Mouse (Mus musculus): ENCODE measurements at regions not wholly inside any gene's neighbourhood (a gene's known extent, or its start where the extent isn't known, plus 50 kb on each side); places are given as distances from the start of the nearest gene placed in this dataset.
A peak's percentile ranks its signal among the peaks of the same experiment; 100 is the strongest.

DNA sequence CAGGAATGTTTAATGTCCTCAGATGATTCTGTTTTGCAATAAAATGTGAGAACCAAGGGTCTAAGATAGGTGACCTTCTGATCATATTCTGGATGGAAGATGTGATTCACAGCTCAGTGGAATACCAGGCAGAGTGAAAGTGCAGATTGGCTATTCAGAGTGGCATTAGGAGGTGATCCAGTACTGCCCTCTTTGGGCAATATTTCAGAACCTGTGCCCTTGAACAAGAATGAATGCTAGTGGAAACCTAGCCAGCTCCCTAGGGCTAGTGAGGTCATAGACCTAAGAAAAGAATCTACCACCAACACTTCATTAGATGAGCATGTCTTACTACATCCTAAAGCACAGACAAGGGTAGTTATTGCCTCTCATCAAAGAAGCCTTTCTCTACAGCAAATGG lies 372.7 kb upstream of the Trib2 start:
- peak; percentile 19 for DNase-seq (ENCODE audit: inconsistent ontology term)

DNA sequence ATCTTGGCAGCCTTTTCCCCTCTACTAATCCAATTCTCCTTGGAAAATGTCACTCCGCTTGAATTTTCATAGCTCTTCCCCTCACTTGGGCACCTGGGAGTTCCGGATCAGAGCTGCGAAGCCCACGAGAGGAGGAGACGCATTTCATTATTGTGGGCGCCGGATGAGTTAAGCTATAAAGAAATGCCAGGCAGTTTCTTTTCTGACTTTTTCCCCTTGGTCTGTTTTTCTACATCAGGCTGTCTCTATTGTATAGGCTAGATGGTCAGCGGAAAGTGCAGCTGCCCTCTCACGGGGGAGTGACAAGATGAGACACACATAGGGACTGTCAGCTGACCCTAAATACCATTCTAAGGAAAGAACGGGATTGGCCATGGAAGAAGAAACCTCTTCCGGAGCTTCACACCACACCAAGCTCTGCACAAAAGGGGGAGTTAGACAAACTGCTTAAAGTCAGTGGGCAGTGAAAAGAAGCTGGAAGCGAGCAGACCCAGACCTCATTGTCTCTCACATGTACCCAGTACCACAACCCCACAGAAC lies 369.3 kb upstream of the Trib2 start:
- no peak for DNase-seq (ENCODE audit: inconsistent ontology term)

GRCm38 (mm10) chr12:16185431-16185923 lies 368.8 kb upstream of the Trib2 start:
- no peak for DNase-seq (ENCODE audit: inconsistent ontology term)

DNA sequence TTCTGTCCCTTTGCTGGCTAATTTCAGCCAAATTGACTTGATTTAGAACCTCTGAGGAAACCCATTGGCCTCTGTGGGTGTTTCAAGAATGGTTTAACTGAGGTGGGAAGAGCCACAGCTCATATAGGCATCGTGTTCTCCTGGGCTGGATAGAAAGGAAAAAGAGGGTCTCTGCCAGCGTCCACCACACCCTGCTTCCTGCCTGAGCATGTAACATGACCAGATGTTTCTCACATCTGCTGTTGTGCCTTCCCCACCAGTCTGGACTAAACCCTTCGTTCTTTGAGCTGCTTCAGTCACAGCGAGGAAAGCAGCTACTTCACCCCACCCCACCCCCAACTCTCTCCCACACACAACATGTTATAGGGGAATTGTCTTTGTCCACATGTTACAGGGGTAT lies 366.3 kb upstream of the Trib2 start:
- no peak for DNase-seq (ENCODE audit: inconsistent ontology term)

GRCm38 (mm10) chr12:16181599-16181998 lies 364.9 kb upstream of the Trib2 start:
- no peak for DNase-seq (ENCODE audit: inconsistent ontology term)

- DNase-seq (ENCODE audit: inconsistent ontology term) = no peak
These were observed 363.2 kb upstream of the Trib2 start for GRCm38 (mm10) chr12:16179897-16180296.

- no peak for DNase-seq (ENCODE audit: inconsistent ontology term)
These were observed 359.6 kb upstream of the Trib2 start for GRCm38 (mm10) chr12:16176326-16176725.

DNA sequence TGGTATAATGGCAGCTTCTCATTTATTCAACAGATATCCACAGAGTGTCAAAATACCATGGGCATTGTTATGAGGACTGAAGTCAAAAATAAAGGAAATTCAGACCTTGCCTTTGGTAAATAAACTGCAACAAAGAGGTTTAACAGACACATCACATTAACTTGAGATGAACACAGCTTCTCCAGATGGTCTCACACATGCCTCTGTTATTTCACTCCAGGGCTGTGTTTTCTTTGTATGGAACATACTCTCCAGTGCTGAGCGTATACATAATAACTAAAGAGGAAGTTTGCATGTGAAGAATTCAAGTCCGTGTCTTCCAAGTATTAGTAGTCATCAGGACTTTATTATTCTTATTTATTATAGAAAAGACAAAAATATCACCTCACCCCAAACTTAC lies 355.5 kb upstream of the Trib2 start:
- DNase-seq (ENCODE audit: inconsistent ontology term) = no peak

DNA sequence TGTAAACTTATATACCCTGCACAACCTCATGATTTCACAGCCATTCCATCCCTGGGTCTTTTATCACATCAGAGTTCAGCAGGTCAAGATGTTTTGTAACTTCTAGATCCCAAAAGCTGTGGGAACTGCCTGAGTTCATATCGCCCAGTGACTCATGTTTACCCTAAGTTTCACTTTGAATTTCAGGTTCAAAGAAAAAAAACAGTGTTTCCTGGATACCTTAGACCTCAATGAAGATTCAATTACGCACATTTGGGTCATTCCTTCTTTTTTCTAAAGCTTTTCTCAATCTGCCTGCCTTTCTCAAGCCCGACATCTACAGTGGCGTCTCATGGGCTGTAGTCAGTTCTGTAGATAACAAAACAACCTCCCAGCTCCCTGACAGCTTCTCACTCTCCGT lies 354.9 kb upstream of the Trib2 start:
- no peak for DNase-seq (ENCODE audit: inconsistent ontology term)

- DNase-seq (ENCODE audit: inconsistent ontology term) = no peak
These were observed 353.2 kb upstream of the Trib2 start for GRCm38 (mm10) chr12:16169781-16170535.

- peak; percentile 84 for DNase-seq (ENCODE audit: inconsistent ontology term)
These were observed 351.1 kb upstream of the Trib2 start for GRCm38 (mm10) chr12:16167793-16168343.

DNA sequence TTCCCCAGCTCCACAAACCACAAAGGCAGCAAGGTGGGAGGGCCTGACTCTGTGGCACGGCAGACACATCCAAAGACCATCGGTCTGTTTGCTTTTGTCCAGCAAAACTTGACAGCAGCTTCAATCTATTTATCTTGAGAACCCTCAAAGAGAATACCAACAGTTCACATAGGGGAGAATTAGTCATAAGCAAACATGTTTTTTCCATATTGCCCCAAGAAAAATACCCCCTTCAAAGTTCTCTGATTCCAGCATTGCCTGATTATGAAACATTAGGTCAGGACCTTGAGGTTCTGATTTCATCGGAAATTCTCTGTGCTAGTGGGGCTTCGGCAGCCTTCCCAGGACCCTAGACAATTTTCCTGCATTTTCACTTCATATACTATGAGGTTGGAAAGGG lies 348.4 kb upstream of the Trib2 start:
- no peak for DNase-seq (ENCODE audit: inconsistent ontology term)

GRCm38 (mm10) chr12:16161947-16162346 lies 345.2 kb upstream of the Trib2 start:
- peak; percentile 52 for DNase-seq (ENCODE audit: inconsistent ontology term)

DNA sequence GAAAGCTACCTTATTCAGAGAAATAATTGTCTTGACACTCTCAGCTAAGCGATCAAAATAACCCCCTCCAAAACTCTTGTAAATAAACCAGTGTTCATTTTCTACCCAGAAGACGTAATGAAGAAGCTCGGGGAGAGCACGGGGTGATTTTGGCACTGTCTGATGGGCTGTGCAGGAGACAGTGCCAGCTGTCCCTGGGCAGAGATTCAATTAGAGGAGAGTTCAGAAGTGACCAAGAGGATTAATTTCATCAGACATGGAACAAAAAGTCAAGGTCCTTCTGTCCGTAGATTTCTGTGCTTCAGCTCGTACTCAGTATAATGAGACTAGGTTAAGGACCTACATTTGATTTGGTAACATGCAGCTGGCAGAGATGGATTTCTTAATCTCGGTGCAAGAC lies 341.2 kb upstream of the Trib2 start:
- peak; percentile 30 for DNase-seq (ENCODE audit: inconsistent ontology term)

GRCm38 (mm10) chr12:16155791-16156558 lies 339.3 kb upstream of the Trib2 start:
- peak; percentile 24 for DNase-seq (ENCODE audit: inconsistent ontology term)

GRCm38 (mm10) chr12:16154256-16154655 lies 337.5 kb upstream of the Trib2 start:
- no peak for DNase-seq (ENCODE audit: inconsistent ontology term)

DNA sequence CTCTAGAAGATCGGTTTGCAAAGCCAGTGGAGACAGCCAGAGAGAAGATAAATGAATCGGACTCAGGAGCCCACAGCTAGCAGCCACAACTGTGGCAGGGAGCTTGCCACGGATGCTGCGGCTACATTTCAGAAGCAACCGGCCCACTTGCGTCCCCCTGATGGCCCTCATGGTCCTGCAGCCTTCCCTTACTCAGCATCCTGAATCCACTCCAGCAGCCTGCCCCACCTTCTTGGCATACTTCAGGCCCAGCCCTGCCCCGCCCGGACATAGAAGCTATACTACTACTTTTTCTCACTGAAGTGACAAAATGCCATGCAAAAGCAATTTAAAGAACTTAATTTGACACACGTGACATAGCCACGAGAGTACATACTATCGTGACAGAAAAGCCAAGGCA lies 335.4 kb upstream of the Trib2 start:
- DNase-seq (ENCODE audit: inconsistent ontology term) = no peak

GRCm38 (mm10) chr12:16151170-16151702 lies 334.5 kb upstream of the Trib2 start:
- peak; percentile 75 for DNase-seq (ENCODE audit: inconsistent ontology term)

DNA sequence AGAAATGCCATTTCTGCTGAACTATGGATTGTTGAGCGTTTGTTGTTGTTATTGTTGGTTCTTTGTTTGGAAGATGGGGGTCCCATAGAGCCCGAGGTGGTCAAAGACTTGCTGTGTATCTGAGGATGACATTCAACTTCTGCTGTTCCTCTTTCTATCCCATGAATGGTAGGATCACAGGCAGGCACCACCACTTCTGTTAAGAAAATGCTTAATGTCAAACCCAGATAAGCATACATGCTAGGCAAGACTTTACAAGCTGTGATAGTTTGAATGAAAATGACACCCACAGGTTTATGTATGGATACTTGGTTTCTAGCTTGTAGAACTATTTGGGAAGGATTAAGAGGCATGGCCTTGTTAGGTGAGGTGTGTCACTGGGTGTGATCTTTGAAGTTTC lies 330.2 kb upstream of the Trib2 start:
- no peak for DNase-seq (ENCODE audit: inconsistent ontology term)

DNA sequence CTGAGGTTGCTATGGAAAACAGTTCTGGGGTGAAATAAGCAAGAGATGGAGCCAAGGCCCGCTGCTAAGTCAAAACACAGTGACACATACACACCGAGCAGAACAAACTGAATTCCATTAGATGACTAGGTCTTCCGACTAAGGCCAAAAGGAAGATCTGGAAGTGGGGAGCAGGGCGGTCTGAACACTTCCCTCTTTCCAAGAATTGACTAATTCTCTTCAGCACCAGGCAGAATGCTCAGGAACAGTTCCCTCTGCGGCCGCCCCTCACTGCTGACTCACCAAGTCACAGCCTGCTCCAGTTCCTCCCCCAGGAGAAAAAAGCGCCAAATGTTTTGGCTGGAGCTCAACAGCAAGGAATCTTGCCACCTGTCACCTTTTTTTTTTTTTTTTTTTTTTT lies 328.9 kb upstream of the Trib2 start:
- DNase-seq (ENCODE audit: inconsistent ontology term) = peak; percentile 75

- no peak for DNase-seq (ENCODE audit: inconsistent ontology term)
These were observed 324.5 kb upstream of the Trib2 start for GRCm38 (mm10) chr12:16141193-16141592.

GRCm38 (mm10) chr12:16140511-16141110 lies 323.9 kb upstream of the Trib2 start:
- DNase-seq (ENCODE audit: inconsistent ontology term) = no peak

Data from Muller cell, postnatal 12 days (primary cell).